9 mouse cellular contexts compared by ENCODE assay signal in genomic region chr7:75880236-75880635, GRCm38 (mm10). TPM values are rescaled to one million over a fixed set of nuclear protein-coding genes. Genes with fewer than 3 reads are reported as not detected.
A peak's percentile ranks its signal among the peaks of the same experiment; 100 is the strongest.
DNase-seq lines count a peak whose midpoint lies in the region; ATAC-seq and TF ChIP-seq lines count a peak whose summit lies in the region.
"Had no signal": no experiment of that assay in that cellular context is flagged by ENCODE, and none has a peak within 500 bp of the region (broad histone marks: within the 10 kb centered on the region; RNA-seq: fewer than 3 reads in every experiment).

No protein-coding gene starts in this region.

- no peak overlapping the region for H3K9ac ChIP-seq in kidney, embryonic 16.5 days (replicated peaks; ENCODE audit: low read length)
- no peak overlapping the region for H3K9ac ChIP-seq in forebrain, embryonic 14.5 days (ENCODE audit: low read length)
- no peak overlapping the region for H3K9ac ChIP-seq in hindbrain, postnatal 0 days (replicated peaks; ENCODE audit: low read length)
- 0 out of 2 replicates have a peak overlapping the region, but pooled peaks have one; percentile 13 for H3K9ac ChIP-seq in midbrain, postnatal 0 days (replicated peaks; ENCODE audit: low read length, poor library complexity, severe bottlenecking)
- H3K9ac ChIP-seq: lung, embryonic 15.5 days had no signal

- no peak overlapping the region for H3K4me3 ChIP-seq in kidney, embryonic 16.5 days (ENCODE audit: low read length)
- no peak overlapping the region for H3K4me3 ChIP-seq in forebrain, embryonic 14.5 days (ENCODE audit: low read depth, low read length)
- H3K4me3 ChIP-seq in hindbrain, postnatal 0 days (ENCODE audit: low read length): no peak overlapping the region
- H3K4me3 ChIP-seq in midbrain, postnatal 0 days (ENCODE audit: low read depth, low read length): no peak overlapping the region
- H3K4me3 ChIP-seq: lung, embryonic 15.5 days had no signal

- H3K36me3 ChIP-seq in kidney, embryonic 16.5 days (ENCODE audit: insufficient read depth, low read length): no peaks in the 10 kb centered on the region
- 0 out of 2 replicates have a peak, but pooled peaks cover under 1% of the 10 kb centered on the region for H3K36me3 ChIP-seq in forebrain, embryonic 14.5 days (ENCODE audit: control insufficient read depth, insufficient read depth, low read length)
- H3K36me3 ChIP-seq in hindbrain, postnatal 0 days (ENCODE audit: insufficient read depth, low read length): no peaks in the 10 kb centered on the region
- no peaks in the 10 kb centered on the region for H3K36me3 ChIP-seq in midbrain, postnatal 0 days (ENCODE audit: insufficient read depth, low read length)
- H3K36me3 ChIP-seq: lung, embryonic 15.5 days had no signal

- TF ChIP-seq CTCF in hindbrain, postnatal 0 days (IDR thresholded peaks at IDR 0.05; ENCODE audit: low read depth): no peak
- TF ChIP-seq CTCF in midbrain, postnatal 0 days (IDR thresholded peaks at IDR 0.05): no peak

- ATAC-seq in kidney, embryonic 16.5 days (ENCODE audit: low FRiP score, low TSS enrichment): peak; percentile 32; the same call in 1 of the 2 replicates
- ATAC-seq in forebrain, embryonic 14.5 days: peak; percentile 43
- peak; percentile 33; the same call in 1 of the 2 replicates for ATAC-seq in hindbrain, postnatal 0 days
- peak; percentile 47; the same call in 1 of the 2 replicates for ATAC-seq in midbrain, postnatal 0 days (ENCODE audit: low FRiP score)

- H3K27ac ChIP-seq in kidney, embryonic 16.5 days (ENCODE audit: low read length): no peak overlapping the region
- no peak overlapping the region for H3K27ac ChIP-seq in forebrain, embryonic 14.5 days (ENCODE audit: low read depth, low read length)
- H3K27ac ChIP-seq in hindbrain, postnatal 0 days: 0 out of 2 replicates have a peak overlapping the region, but pooled peaks have one; percentile 26
- no peak overlapping the region for H3K27ac ChIP-seq in midbrain, postnatal 0 days (ENCODE audit: low read depth, low read length)
- H3K27ac ChIP-seq: lung, embryonic 15.5 days had no signal

- no peak overlapping the region for H3K4me2 ChIP-seq in kidney, embryonic 16.5 days (replicated peaks; ENCODE audit: low read depth, low read length)
- peak overlapping the region; percentile 1; the same call in 1 of the 2 replicates for H3K4me2 ChIP-seq in forebrain, embryonic 14.5 days (ENCODE audit: low read length)
- H3K4me2 ChIP-seq in hindbrain, postnatal 0 days (ENCODE audit: low read depth, low read length): 0 out of 2 replicates have a peak overlapping the region, but pooled peaks have one; percentile 5
- no peak overlapping the region for H3K4me2 ChIP-seq in midbrain, postnatal 0 days (ENCODE audit: low read depth, low read length, poor library complexity, severe bottlenecking)
- H3K4me2 ChIP-seq: lung, embryonic 15.5 days had no signal

- H3K27me3 ChIP-seq in kidney, embryonic 16.5 days (ENCODE audit: insufficient read depth, low read length): no peaks in the 10 kb centered on the region
- H3K27me3 ChIP-seq in forebrain, embryonic 14.5 days (replicated peaks; ENCODE audit: control insufficient read depth, insufficient read depth, low read length): no peaks in the 10 kb centered on the region
- no peaks in the 10 kb centered on the region for H3K27me3 ChIP-seq in hindbrain, postnatal 0 days (ENCODE audit: insufficient read depth, low read length)
- H3K27me3 ChIP-seq in midbrain, postnatal 0 days (ENCODE audit: insufficient read depth, low read length): no peaks in the 10 kb centered on the region
- H3K27me3 ChIP-seq: lung, embryonic 15.5 days had no signal

- WGBS in kidney, embryonic 16.5 days: 65% methylated on average over 8 of the region's 8 CpGs
- WGBS in forebrain, embryonic 14.5 days: 68% methylated on average over 8 of the region's 8 CpGs
- 64% methylated on average over 8 of the region's 8 CpGs for WGBS in hindbrain, postnatal 0 days
- WGBS in midbrain, postnatal 0 days: 63% methylated on average over 8 of the region's 8 CpGs

- no peaks in the 10 kb centered on the region for H3K4me1 ChIP-seq in kidney, embryonic 16.5 days (ENCODE audit: insufficient read depth, low read length)
- H3K4me1 ChIP-seq in forebrain, embryonic 14.5 days (ENCODE audit: control insufficient read depth, insufficient read depth, low read length): no peaks in the 10 kb centered on the region
- no peaks in the 10 kb centered on the region for H3K4me1 ChIP-seq in hindbrain, postnatal 0 days (ENCODE audit: insufficient read depth, low read length)
- no peaks in the 10 kb centered on the region for H3K4me1 ChIP-seq in midbrain, postnatal 0 days (ENCODE audit: insufficient read depth, low read length)

- no peak for DNase-seq in kidney, postnatal 14 days
- no peak for DNase-seq in forebrain, embryonic 14.5 days (ENCODE audit: low spot score)
- no peak for DNase-seq in hindbrain, postnatal 0 days (ENCODE audit: low spot score)
- DNase-seq in midbrain, postnatal 0 days (ENCODE audit: low spot score): no peak
- DNase-seq in adrenal gland, adult 8-10 months: no peak
- DNase-seq in left cerebral cortex, adult 9 months (ENCODE audit: low spot score in 2 of 2): no peak
- DNase-seq in MN1 (ENCODE audit: low spot score): no peak

- no peaks in the 10 kb centered on the region for H3K9me3 ChIP-seq in kidney, embryonic 16.5 days (ENCODE audit: low read length)
- no peaks in the 10 kb centered on the region for H3K9me3 ChIP-seq in forebrain, embryonic 14.5 days (replicated peaks; ENCODE audit: control insufficient read depth, low read length)
- H3K9me3 ChIP-seq in hindbrain, postnatal 0 days (ENCODE audit: low read length): no peaks in the 10 kb centered on the region
- H3K9me3 ChIP-seq in midbrain, postnatal 0 days (ENCODE audit: low read length): no peaks in the 10 kb centered on the region
- H3K9me3 ChIP-seq: lung, embryonic 15.5 days had no signal

RNA-seq across cellular contexts. Expression of gene Klhl25, which starts 32.1 kb away (rescaled TPM):
- polyA plus RNA-seq in kidney, embryonic 16.5 days (2015; fragmentation: Nextera tagmentation; extraction: Ambion mirVana): 19.6 and 20.0 TPM in 2 replicates
- 36.9 and 40.9 TPM in 2 replicates for polyA plus RNA-seq in forebrain, embryonic 14.5 days (2014; fragmentation: Nextera tagmentation; extraction: Ambion mirVana)
- total RNA-seq in hindbrain, postnatal 0 days (2014; rRNA removed): 41.9 and 47.8 TPM in 2 replicates
- 14.4 and 15.7 TPM in 2 replicates for polyA plus RNA-seq in hindbrain, postnatal 0 days (2015; fragmentation: Nextera tagmentation; extraction: Ambion mirVana)
- total RNA-seq in midbrain, postnatal 0 days (2014; rRNA removed): 34.2 and 35.3 TPM in 2 replicates
- polyA plus RNA-seq in midbrain, postnatal 0 days (2015; fragmentation: Nextera tagmentation; extraction: Ambion mirVana): 12.6 and 13.9 TPM in 2 replicates
- 10 to 100 TPM; 15.2 to 18.5 (median 17.5) TPM for total RNA-seq in adrenal gland, adult 8-10 months (2022)

Comparison
In these comparisons a context has a peak if more than half of its experiments do, and no peak if none do; other contexts are left out.
1. H3K4me2 ChIP-seq: peak in forebrain, embryonic 14.5 days (single experiment) and hindbrain, postnatal 0 days (single experiment); none in kidney, embryonic 16.5 days (single experiment) and midbrain, postnatal 0 days (single experiment).
2. Peak in every context shown above with its lines, with median percentiles within 50 percentile points of each other: ATAC-seq.